Mouse (Mus musculus) erythroblast, embryonic 14.5 days (primary cell): ENCODE data around the gene Zswim3.

Experiments used
- GATA1 ChIP-seq: IDR thresholded peaks from 2 replicates; pipeline ENCODE4 v1.6.1; 2012; ENCODE audit warnings: low read length, inconsistent platforms, mixed read lengths
- TAL1 ChIP-seq: IDR thresholded peaks from 3 replicates; pipeline ENCODE4 v1.6.1; 2012; ENCODE audit warnings: low read length, inconsistent platforms, mixed read lengths

GRCm38 (mm10) chr2:164864593-164864992 lies 59.7 kb downstream of the Zswim3 start:
- TF ChIP-seq GATA1, result no peak
- TF ChIP-seq TAL1, result no peak
